Mouse (Mus musculus): ENCODE measurements around the gene Prkn.
"Not testable (repeated sequence)": the region's sequence is repeated elsewhere in the genome, so short reads cannot be mapped to it uniquely, and the experiment has no call there.

The Prkn gene

DNA sequence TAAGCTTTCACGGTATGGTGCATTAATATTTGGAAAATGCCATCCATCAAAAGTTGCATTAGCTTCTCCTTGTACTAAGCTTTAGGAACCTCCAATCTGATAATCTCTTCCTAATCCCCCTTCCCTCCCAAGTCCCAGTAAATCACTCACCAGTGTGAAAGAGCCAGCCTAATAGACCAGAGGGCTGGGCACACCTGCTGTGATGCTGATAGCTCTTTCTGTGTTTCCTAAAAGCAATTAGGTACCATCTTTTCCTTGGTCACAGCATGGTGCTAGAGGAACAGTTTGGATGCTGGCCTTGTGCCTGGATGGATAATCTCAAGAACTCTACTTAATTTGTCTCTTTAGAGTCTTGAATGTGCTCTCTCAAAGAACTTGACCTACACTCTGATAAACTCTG lies 287.0 kb downstream of the Prkn start:
- DNase-seq (ENCODE audit: low spot score), result peak; percentile 15

DNA sequence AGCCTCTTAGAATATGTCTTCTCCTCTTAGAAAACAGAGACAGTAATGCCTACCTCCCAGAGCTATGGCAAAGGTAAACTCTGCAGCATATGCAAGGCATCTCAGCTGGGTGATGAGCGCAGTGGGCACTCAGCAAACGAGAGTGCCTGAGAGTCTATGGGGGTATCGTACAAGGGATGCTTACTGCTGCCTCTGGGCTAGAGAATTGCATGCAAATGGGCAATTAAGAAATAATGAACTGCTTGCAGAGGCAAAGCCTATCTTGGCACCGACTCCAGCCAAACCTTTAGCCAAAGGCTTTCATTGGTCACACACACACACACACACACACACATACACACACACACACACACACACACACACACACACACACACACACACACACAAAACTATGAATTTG lies 290.7 kb downstream of the Prkn start:
- no peak for DNase-seq (ENCODE audit: low spot score)

DNA sequence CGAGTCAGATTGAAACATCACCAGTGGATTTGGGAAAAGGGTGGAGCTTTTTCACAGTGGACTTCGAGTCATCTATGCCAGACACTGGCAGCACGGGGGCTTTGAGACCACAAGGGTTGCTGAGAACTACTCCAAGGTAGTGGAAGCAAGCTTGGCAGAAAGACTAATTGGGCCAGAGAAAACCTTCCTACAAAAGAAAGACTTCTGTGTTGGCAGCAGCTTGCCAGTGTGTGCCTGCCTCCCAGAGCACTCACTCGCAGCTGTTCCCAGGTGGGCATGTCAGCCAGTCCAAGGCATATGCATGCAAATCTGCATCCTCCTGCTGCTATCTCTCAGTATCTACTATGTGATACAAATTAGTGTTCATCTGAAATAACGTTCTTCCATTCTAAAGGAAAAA lies 302.1 kb downstream of the Prkn start:
- DNase-seq (ENCODE audit: low spot score), result no peak

DNA sequence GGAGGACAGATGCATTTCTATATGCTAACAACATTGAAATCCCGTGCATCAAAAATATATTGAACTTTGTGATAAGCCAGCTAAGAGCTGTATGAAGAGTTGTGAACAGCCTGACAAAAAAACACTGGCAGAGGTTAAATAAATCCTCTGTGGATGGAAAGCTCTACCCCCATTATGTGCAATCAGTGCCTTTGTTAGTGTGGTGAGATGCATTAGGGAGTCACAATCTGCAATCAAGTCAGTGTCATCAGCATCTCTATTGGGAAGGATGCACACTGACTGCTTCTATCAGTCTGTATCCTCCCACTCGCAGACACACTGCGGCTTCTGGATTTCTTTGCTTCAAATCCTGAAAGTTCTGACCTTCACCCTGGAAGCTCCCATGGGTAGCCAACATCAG lies 315.9 kb downstream of the Prkn start:
- no peak for DNase-seq (ENCODE audit: low spot score)

DNA sequence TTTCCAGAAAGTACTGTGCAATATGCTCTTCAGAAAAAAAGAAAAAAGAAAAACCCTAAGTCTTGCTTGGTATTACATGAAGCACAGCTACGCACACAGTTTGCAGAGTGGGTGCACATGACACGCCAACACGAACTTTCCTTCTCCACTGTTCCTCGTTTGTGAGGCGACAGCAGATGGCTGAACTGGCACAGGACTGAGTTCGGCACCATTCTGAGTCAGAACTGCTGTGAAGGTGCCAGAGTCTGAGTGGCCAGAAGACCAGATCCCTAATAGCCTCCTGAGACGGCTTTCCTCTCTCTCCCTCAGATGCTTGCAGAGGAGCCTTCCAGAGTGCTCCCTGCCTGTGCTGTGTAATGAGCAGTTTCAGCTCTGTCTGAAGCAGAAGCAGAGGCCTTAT lies 317.4 kb downstream of the Prkn start:
- no peak for DNase-seq (ENCODE audit: low spot score)

DNA sequence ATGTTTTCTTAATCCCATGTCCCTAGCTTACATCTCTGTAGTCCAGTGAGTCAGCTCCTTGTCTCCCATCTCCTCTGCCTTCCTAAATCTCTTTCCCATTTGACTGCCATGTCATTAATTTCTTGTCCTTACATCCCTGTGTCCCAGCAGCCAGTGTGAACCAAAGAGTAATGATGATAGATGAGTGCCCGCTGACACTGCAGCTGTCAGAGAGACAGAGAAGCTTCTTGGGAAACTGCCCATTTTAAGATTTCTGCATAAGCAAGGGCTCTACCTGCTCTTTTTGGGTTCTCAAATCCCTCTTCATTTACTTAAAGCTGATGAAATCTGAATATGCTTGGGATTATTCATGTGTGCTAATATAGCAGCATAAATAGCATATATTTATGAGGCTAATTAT lies 321.3 kb downstream of the Prkn start:
- no peak for DNase-seq (ENCODE audit: low spot score)

DNA sequence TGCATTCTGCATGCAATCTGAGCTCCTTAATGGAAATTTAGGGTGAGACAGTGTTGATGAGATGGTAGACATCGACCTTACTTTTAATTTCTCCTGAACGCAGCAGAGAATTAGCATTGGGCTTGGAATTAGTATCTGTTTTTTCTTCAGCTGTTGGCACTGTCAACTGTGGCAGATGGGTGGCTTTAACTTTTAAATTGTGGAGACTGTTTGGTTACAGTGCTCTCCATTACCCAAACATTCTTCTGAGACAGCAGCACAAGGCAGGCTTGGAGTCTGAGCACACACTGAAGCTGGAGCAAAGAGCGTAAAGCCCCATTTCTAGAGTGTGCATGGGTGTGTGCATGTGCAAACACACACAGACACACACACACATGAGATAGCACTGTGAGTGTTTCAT lies 322.6 kb downstream of the Prkn start:
- DNase-seq (ENCODE audit: low spot score), result no peak

DNA sequence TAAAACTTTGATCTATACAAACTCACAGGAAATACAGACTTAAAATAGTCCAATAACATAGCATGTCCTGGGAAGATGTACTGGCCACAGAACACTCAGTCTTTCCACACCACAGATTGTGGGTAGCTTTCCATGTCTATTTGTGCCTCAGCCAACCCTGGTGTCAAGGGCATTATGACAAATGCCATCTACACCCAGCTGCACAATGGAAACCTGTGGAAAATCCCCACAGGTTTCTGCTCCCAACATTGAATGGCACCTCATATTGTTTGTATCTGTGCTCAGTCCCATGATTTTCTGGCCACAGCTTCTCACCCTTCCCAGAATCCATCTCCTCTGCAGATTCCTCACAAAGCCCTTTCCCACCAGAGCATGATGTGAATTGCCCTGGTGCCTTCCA lies 347.2 kb downstream of the Prkn start:
- DNase-seq (ENCODE audit: low spot score), result no peak

DNA sequence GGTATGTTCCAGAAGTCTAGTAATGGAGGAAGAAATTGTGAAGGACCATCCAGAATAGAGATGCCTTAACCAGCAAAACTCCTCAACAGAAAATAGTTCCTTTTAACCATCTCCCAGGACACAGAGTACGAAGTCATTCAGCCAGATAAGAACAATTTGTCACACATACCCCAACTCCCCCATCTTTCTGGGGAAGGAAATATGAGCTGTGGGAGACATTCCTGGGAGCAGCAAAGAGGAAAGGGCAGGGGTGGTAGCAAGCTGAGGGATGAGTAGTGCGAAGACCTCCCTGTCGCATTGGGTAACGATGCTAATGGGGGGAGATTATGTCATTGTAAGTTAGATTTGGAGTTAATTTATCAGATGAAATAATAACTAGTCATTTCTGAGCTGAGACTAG lies 348.3 kb downstream of the Prkn start:
- DNase-seq (ENCODE audit: low spot score), result no peak

DNA sequence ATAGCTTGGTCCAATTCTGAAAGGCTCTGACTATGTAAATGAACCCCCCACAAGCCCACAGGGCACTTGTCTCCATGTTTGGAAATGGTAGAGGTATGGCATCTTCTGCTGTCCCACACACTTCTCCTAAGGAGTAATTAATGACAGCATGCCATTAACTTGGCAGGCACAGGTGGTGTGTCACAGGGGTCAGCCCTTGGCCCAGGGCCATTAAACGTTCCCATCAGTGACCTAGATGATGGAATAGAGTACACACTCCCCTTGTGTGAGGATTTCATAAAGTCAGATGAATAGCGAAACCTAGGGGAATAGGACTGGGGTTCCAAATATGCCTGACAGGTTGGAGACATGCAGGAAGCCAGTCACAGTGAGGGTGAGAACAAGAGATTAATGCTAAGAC lies 350.1 kb downstream of the Prkn start:
- DNase-seq (ENCODE audit: low spot score), result no peak

DNA sequence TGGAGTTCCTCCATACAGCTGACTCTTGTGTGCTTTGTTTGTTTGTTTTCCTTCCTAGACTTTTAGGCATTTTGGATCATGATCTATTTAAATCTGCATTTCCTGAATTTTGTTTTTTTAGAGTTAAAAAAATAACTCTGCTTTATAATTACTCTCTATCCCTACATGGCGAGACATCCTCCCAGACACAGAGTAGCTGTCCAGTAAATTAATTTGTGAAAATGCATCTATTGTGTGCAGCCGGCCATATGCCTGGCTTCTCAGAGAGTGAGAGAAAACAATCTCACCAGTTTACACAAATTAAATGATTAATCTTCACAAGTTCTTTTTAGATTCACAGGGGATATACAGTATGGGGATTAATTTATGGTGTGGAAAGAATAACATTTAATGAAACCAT lies 357.9 kb downstream of the Prkn start:
- DNase-seq (ENCODE audit: low spot score), result peak; percentile 6

DNA sequence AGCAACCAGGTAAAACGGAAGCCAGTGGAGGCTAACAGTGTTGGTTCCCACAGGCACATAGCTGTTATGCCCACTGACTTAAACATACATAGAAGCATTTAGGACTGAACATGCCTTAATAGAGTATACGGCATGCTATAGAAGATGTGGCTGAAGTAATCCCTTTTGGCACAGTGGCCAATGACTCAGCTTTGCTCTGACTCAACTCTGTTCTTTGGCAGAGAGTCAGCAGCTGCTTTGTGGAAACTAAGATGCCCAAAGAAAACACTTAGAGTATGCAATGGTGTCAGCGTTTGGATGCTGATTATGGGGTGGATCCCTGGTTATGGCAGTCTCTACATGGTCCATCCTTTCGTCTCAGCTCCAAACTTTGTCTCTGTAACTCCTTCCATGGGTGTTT lies 368.9 kb downstream of the Prkn start:
- DNase-seq (ENCODE audit: low spot score), result not testable (repeated sequence)

DNA sequence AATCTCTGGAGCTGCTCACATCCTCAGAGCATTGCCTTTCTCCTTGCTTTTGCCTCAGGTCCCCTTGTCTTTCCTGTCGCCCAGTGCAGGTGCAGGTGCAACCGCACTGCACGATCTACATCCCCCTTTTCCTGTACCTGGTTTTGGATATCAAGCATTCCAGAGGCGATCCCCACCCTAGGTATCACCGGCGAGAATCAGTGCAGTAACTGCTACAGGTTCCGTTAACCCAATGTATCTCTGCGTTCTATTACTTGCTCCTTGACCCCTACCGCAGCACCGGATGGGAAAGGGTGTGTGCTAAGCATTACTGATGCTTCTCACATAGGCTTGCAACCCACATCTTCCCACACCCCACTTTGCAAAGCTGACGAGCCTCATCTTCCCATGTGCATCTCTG lies 370.8 kb downstream of the Prkn start:
- DNase-seq (ENCODE audit: low spot score), result no peak

DNA sequence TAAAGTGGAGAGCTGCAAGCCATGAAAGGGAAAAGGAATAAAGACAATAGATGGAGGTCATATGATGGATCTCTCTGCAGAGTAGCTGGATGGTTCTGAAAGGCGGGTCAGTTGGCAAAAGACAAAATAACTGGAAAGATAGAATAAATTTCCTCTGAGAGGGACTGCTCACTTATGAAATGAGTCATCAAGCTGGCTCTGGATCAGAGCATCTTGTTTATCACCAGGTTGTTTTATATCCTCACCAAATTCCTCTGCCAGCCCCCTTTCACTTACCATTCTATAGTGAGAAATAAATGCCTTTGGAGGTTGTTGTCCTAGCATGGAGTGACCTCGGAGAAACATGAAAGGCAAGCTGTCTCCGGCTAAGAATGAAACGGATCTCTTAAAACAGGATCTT lies 371.4 kb downstream of the Prkn start:
- DNase-seq (ENCODE audit: low spot score), result no peak

DNA sequence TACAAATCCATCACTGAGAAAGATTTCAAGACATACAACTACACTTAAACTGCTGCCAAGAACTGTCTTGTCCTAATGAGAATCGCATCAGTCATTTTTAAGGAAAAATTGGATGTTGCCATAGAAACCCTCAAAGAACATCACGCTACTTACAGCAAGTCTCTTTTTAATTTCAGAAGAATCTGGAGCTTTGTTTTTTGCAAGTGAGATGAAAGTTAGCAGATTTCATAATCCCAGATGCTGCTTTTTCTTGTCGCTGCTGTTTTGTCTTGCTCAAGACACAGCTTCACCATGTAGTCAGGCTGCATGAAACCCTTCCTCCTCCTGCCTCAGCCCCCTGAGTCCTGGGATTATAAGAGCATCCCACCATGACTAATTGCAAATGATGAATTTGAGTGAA lies 373.5 kb downstream of the Prkn start:
- no peak for DNase-seq (ENCODE audit: low spot score)

DNA sequence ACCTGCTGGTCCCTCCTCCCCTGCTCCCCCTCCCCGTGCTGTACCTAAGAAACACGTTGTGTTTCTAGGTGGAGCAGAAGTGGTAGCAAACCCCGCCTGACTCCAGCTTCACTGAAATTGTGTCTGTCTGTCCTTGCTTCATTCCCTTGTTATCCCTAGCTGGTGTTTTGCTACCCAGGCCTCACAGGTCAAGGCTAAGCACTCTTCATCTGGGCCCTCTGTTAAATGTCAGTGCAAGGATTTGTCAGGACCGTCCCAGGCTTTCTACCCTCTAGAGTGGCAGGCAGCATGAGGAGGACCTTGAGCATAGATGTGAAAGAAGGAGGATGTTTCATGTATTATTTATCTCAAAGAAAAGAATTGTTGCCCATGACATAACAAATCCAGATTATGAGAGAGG lies 388.8 kb downstream of the Prkn start:
- no peak for DNase-seq (ENCODE audit: low spot score)

DNA sequence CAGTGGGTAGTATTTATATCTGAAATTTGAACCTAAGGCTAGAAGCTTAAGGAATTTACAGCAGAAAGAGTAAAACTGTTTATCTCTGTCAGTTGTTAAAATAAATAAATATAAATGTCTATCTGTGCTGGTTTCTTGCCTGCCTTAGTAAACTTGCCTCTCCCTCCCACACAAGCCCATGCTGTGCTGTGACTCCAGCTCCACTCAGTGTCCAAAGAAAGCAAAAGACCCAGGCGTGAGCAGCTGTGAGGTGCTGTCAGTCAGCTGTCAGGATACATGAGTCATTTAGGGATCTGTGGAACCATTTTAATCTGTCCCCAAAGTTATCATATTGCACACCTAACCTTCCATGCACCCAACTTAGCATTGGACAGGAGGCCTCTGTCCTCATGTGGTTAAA lies 389.2 kb downstream of the Prkn start:
- DNase-seq (ENCODE audit: low spot score), result no peak

DNA sequence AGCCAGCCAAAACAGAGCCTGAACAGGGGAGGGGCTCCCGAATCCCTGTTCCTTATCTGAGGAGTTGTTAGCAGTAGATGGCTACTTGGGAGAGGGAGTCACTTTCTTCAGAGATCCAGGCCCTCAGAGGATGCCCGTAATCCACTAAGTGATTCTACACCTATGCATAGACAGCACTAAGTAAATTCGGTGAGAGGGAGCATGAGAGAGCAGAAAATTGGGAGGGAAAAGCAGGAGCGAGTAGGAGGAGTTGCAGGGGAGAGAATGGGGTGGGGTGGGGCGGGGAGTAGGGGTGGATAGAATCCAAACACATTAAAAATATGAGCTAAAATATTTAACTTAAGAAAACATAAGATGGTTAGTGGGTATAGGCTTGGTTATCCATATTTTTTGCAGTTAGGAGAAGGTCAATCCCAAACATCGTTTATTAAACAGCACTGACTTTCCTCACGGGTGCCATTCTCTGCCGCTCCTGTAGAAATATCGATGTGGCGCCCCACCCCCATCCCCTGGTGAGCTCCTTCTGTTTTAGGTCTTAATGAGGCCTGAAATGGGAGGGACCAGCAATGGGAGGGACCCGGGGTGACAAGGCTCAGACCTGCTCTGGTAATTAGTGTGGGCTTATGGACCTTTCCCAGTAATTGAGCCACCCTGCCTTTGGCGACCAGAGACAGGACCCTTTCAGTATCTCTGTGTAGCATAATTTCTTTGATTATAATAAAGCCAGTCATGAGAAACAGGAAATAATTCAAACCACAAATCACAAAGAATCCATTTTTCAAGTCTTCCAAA lies 390.6 kb downstream of the Prkn start:
- peak; percentile 72 for DNase-seq (ENCODE audit: low spot score)

DNA sequence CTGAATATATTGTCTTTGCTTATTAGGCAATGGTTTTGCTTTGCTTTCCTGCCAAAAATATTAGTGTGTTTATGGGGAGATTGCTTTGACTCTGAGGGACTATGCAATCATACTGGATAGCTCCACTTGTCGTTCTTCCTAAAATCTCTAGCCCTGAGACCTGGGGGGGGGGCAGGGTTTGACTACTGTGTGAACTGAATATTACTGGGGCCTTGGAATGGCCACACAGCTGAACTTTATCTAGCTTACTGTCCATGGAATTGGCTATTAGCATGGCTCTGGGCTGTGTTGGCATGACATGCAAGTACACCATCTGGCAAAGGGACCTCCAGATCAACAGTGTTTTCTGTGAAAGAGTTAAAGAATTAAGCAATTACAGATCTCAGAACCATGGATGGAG lies 395.1 kb downstream of the Prkn start:
- DNase-seq (ENCODE audit: low spot score), result no peak

DNA sequence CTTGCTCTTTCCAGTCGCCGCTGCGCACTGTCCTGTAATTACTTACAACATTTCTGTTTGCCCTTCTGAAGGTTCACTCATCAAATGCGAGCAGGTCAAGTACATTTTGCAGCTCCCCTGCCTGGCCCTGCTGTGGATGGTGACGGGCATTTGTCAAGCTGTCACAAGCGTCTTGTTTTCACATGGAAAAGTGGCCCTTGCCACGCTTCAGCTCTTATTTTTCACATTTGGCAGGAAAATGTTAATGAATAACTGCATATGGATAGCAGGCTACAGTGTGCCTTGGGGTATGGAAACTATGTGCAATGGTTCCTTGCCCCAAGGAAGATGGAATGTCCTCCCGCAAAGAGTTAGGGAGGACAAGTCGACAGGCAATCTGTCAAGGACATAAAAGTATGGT lies 404.9 kb downstream of the Prkn start:
- DNase-seq (ENCODE audit: low spot score), result no peak

DNA sequence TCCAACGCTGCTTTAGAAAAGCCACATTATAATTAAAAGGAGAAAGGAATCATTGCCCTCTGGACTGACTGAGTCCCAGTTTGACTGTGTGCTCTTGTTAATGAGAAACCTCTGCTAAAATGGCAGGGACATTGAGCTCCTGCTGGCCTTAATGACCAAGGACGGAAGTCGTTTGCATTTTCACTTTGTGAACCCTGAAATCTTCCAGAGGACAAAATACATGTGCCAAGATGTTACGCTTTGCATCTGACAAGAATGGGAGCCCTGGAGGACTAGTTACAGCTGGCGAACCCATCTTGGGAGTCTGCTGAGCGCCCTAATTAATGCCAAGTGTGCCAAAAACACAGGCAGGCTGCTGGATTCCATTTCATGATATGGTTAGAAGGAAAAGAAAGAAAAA lies 409.0 kb downstream of the Prkn start:
- DNase-seq (ENCODE audit: low spot score), result no peak

DNA sequence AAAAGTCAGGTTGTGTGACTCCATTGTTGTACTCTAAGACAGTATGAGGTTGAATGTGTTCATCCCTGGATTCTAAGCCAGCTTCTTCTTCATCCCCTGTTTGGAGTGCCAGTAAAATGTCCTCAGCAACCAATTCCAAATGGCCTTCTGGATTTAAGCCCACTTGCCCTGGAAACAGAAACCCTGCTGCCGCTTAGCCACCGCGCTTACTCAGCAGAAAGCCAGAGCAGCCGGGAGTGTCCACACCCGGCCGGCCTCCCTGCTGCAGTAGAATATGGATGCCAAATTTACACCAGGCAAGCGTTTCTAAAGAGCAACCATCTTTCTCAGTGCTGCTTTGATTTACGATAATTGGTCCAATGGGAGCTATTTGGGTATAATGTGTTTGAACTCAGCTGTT lies 420.5 kb downstream of the Prkn start:
- no peak for DNase-seq (ENCODE audit: low spot score)

DNA sequence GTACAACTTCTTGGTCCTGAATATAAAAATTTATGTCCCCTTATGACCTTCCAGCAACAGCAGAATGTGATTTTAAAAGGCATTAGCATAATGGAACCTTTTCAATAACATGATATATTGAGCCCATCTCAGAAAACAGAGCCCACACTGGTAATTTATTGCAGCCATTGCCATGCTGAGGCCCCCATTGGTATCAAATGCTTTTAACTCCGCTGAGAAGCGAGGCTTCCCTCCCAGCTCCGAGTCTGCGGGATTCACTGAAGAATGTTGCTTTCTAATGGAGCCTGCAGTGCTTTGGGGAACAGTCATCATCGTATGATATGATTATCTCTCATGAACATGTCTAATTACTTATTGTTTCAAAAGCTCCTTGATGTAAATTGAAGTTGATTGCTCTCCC lies 421.5 kb downstream of the Prkn start:
- DNase-seq (ENCODE audit: low spot score), result no peak

DNA sequence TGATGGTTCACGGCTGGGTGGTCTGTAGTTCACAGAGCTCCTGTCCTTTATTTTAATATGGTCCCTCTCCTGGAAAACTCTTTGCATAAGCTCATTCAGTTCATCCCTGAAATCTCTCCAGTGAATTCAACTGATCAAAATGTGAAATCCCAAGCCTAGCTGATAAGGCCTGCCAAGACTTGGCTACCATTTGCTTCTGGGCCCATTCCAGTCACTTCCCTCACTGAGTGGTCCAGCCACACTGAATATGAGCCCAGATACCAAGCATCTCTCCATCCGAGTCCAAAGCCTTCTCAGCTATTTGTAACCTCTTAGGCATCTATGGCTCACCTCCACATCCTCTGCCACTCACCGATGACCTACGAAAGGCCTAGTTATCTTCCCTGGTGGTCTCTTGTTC lies 427.8 kb downstream of the Prkn start:
- no peak for DNase-seq (ENCODE audit: low spot score)

DNA sequence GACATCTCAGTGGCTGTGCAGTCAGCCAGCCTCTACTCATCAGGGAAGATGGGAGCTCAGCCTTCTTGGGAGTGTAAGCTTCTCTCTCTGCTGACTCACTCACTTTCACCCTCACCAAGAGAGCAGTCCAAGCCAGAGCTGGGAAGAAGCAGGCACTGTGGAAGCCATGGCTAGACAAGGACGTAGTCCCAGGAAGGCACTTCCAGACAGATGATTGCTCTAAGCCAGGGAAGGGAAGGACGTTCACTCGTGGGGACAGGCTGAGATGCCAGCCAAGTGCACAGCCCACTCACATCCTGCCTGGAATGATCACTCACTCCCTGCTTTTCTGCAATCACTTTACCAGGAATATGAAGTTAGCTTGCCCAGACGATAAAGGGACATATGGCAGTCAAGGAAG lies 430.0 kb downstream of the Prkn start:
- no peak for DNase-seq (ENCODE audit: low spot score)
